Mouse (Mus musculus) forebrain, postnatal 0 days (tissue): ENCODE results near the gene 1700007K13Rik. TPM values are rescaled to one million over a fixed set of nuclear protein-coding genes. Genes with fewer than 3 reads are reported as not detected.

Experiments used
- ATAC-seq: fragments of 200-750 bp; cut with Nextera tagmentation; 2 replicates; pipeline ENCODE4 v1.8.0; 2017; ENCODE audit warnings: mild to moderate bottlenecking, moderate library complexity
- DNase-seq: peaks from one replicate; pipeline ENCODE4 v3.0.0-alpha.2; 2015
- H3K27ac ChIP-seq: fragments of 300-500 bp; sonication (generic); 2 replicates; pipeline ENCODE4 v1.5.1; 2014; ENCODE audit warnings: low read depth, mild to moderate bottlenecking, antibody characterized with exemption, low read length, moderate library complexity, mixed read lengths
- H3K27me3 ChIP-seq: fragments of 300-500 bp; sonication (generic); 2 replicates; pipeline ENCODE4 v1.6.1; 2014; ENCODE audit warnings: mild to moderate bottlenecking, low read length, mixed read lengths; ENCODE audit not compliant: insufficient read depth
- H3K36me3 ChIP-seq: fragments of 300-500 bp; sonication (generic); 2 replicates; pipeline ENCODE4 v1.6.1; 2014; ENCODE audit warnings: mild to moderate bottlenecking, moderate library complexity; ENCODE audit not compliant: insufficient read depth
- H3K4me1 ChIP-seq: fragments of 300-500 bp; sonication (generic); 2 replicates; pipeline ENCODE4 v1.6.1; 2014; ENCODE audit warnings: antibody characterized with exemption; ENCODE audit not compliant: insufficient read depth
- H3K4me2 ChIP-seq: fragments of 300-500 bp; sonication (generic); 2 replicates; pipeline ENCODE4 v1.6.1; 2014; ENCODE audit warnings: low read depth, mild to moderate bottlenecking, moderate library complexity
- H3K4me3 ChIP-seq: fragments of 300-500 bp; sonication (generic); 2 replicates; pipeline ENCODE4 v1.5.1; 2014; ENCODE audit warnings: low read depth, low read length, mixed read lengths
- H3K9ac ChIP-seq: fragments of 300-500 bp; sonication (generic); 2 replicates; pipeline ENCODE4 v1.6.1; 2014; ENCODE audit warnings: mild to moderate bottlenecking
- H3K9me3 ChIP-seq: fragments of 300-500 bp; sonication (generic); 2 replicates; pipeline ENCODE4 v1.6.1; 2016; ENCODE audit warnings: low read length
- CTCF ChIP-seq: sonication (generic); IDR thresholded peaks from 2 replicates; pipeline ENCODE4 v1.5.1; 2016; ENCODE audit warnings: antibody characterized with exemption, control low read depth, low read depth
- WGBS: fragments of 180-500 bp; shearing (Covaris S2); extraction: QIAGEN DNeasy Blood & Tissue Kit; methylation state at CpG from one replicate; pipeline ENCODE4 v1.1.7; 2014; 5-methylcytosine and 5-hydroxymethylcytosine counted together
- polyA plus RNA-seq: library from polyadenylated mRNA; unstranded; fragments of >200 nt; fragmentation: Nextera tagmentation; extraction: Ambion mirVana; gene quantifications from 2 replicates; pipeline ENCODE4 v1.2.1, GENCODE M21; 2015
- total RNA-seq: library from RNA; depleted of rRNA; stranded (reverse); fragments of >200 nt; gene quantifications from 2 replicates; pipeline ENCODE4 v1.2.3, GENCODE M21; 2014

Gene 1700007K13Rik
- total and polyA plus RNA-seq, 2 experiments from 2014 or later: 5.4 to 8.5 TPM

- Histone ChIP-seq H3K4me2 (no peak overlapping the region), H3K9ac (no peak overlapping the region), H3K4me3 (no peak overlapping the region), H3K4me1 (no peaks in the 10 kb centered on the region), H3K9me3 (no peaks in the 10 kb centered on the region), H3K27me3 (no peaks in the 10 kb centered on the region), H3K27ac (no peak overlapping the region), H3K36me3 (no peaks in the 10 kb centered on the region)
- no peak for TF ChIP-seq CTCF
- whole genome bisulfite sequencing: 10% methylated on average over 2 of the region's 2 CpGs
- ATAC-seq (no peak), DNase-seq (no peak)
Measured at GRCm38 (mm10) chr2:28433512-28433911, 32.6 kb downstream of the 1700007K13Rik start.

DNA sequence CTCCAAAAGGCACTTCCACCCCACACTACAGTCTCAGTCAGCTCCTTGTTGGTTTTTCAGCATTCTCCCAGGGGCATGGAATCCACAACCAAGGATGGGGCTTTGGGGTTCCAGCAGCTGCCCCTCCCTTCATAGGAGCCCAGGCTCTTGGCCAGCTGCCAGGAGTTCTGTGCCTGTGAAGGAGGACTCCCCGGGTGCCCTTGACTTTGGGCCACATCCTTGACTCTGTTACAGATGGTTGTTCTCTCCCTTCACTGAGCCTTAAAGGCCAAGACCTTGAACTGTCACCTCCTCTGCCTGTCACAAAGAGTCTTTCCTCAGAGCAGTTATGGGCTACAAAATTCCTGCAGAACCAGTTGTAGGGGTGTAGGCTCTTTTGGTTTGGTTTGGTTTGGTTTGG is 33.3 kb downstream of the 1700007K13Rik start:
- Histone ChIP-seq H3K9me3 (no peaks in the 10 kb centered on the region), H3K4me1 (no peaks in the 10 kb centered on the region), H3K4me2 (no peak overlapping the region), H3K36me3 (no peaks in the 10 kb centered on the region), H3K27me3 (no peaks in the 10 kb centered on the region), H3K9ac (no peak overlapping the region), H3K27ac (no peak overlapping the region), H3K4me3 (no peak overlapping the region)
- DNase-seq (no peak), ATAC-seq (no peak)
- 24% methylated on average over 1 of the region's 1 CpGs for WGBS
- no peak for TF ChIP-seq CTCF

DNA sequence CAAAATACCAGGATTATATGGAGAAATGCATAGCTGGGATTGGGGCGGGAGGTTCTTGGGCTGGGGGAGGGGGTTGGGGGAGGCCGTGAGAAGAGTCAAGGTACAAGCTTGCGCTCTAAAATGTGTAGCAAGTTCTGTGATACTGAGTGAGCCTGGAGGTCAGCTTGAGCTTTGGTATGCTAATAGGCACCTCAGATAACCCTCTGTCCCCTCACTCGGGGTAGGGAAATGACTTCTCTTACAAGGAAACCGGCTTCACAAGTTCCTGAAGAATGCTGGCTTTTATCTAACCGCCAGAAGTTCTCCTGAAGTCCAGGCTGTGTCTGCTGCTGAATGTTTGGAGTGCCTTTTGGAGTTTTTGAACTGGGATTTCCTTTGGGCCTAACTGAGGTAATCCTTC is 35.3 kb downstream of the 1700007K13Rik start:
- ATAC-seq (no peak), DNase-seq (no peak)
- H3K4me2 ChIP-seq: no peak overlapping the region
- no peaks in the 10 kb centered on the region for H3K4me1 ChIP-seq
- TF ChIP-seq CTCF: no peak
- no peaks in the 10 kb centered on the region for H3K36me3 ChIP-seq
- H3K9ac ChIP-seq: no peak overlapping the region
- H3K4me3 ChIP-seq: no peak overlapping the region
- no peaks in the 10 kb centered on the region for H3K27me3 ChIP-seq
- H3K27ac ChIP-seq: no peak overlapping the region
- 73% methylated on average over 6 of the region's 6 CpGs for WGBS
- H3K9me3 ChIP-seq: no peaks in the 10 kb centered on the region

GRCm38 (mm10) chr2:28427226-28427625 is 38.9 kb downstream of the 1700007K13Rik start:
- Histone ChIP-seq H3K27ac (no peak overlapping the region), H3K27me3 (no peaks in the 10 kb centered on the region), H3K4me2 (no peak overlapping the region), H3K4me1 (no peaks in the 10 kb centered on the region), H3K36me3 (no peaks in the 10 kb centered on the region), H3K9ac (no peak overlapping the region), H3K9me3 (no peaks in the 10 kb centered on the region), H3K4me3 (no peak overlapping the region)
- TF ChIP-seq CTCF: no peak
- 84% methylated on average over 6 of the region's 6 CpGs for WGBS
- ATAC-seq (no peak), DNase-seq (no peak)

GRCm38 (mm10) chr2:28423167-28423566 is 43.0 kb downstream of the 1700007K13Rik start:
- Histone ChIP-seq H3K9ac (no peak overlapping the region), H3K9me3 (no peaks in the 10 kb centered on the region), H3K4me3 (no peak overlapping the region), H3K36me3 (no peaks in the 10 kb centered on the region), H3K27me3 (no peaks in the 10 kb centered on the region), H3K4me1 (no peaks in the 10 kb centered on the region), H3K27ac (no peak overlapping the region), H3K4me2 (no peak overlapping the region)
- peak; percentile 33 for DNase-seq
- no peak for ATAC-seq
- 25% methylated on average over 3 of the region's 3 CpGs for WGBS
- TF ChIP-seq CTCF: peak; percentile 66

- peak; percentile 97 for TF ChIP-seq CTCF
- Histone ChIP-seq H3K27ac (no peak overlapping the region), H3K4me2 (no peak overlapping the region), H3K9me3 (no peaks in the 10 kb centered on the region), H3K27me3 (no peaks in the 10 kb centered on the region), H3K9ac (no peak overlapping the region), H3K4me1 (peaks cover 1% of the 10 kb centered on the region; the same call in 1 of the 2 replicates), H3K36me3 (no peaks in the 10 kb centered on the region), H3K4me3 (no peak overlapping the region)
- ATAC-seq (peak; percentile 59), DNase-seq (peak; percentile 94)
- WGBS: 21% methylated on average over 4 of the region's 4 CpGs
Measured at GRCm38 (mm10) chr2:28419898-28420297, 46.2 kb downstream of the 1700007K13Rik start.

DNA sequence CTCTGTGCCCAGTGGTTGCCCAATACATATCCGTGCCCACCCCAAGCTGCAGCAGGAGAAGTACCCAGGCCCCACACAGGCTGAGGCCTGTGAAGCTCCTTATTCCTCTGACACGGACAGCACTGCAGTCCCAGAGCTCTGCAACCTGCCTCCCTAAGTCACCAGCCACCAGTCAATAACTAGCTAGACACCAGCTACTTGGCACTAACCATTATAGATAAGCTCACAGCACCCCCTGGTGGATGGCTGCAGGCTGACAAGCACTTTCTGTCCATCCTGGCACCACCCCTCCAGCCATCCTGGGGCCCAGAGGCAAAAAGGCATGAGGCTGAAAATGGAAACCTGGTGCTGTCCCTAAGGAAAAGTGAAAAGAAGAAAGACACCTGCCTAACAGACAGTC is 48.1 kb downstream of the 1700007K13Rik start:
- peak; percentile 78 for ATAC-seq
- Histone ChIP-seq H3K9ac (no peak overlapping the region), H3K9me3 (no peaks in the 10 kb centered on the region), H3K4me3 (no peak overlapping the region), H3K36me3 (no peaks in the 10 kb centered on the region), H3K4me2 (no peak overlapping the region), H3K27me3 (no peaks in the 10 kb centered on the region), H3K4me1 (peaks cover 3% of the 10 kb centered on the region; the same call in 1 of the 2 replicates), H3K27ac (no peak overlapping the region)
- peak; percentile 91 for DNase-seq
- WGBS: 41% methylated on average over 2 of the region's 2 CpGs
- TF ChIP-seq CTCF: peak; percentile 96
